Mouse (Mus musculus) adrenal gland, postnatal 10 days (tissue): ENCODE results near the gene Olfr147. TPM values are rescaled to one million over a fixed set of nuclear protein-coding genes. Genes with fewer than 3 reads are reported as not detected.
"Not testable (repeated sequence)": the region's sequence is repeated elsewhere in the genome, so short reads cannot be mapped to it uniquely, and the experiment has no call there.

Experiments
- DNase-seq: peaks from one replicate; pipeline ENCODE4 v3.0.0; 2021; ENCODE audit warnings: mixed read lengths
- long read RNA-seq, 2 experiments: library from polyadenylated mRNA; stranded (forward); transcript quantifications; one replicate each; pipeline ENCODE4 v2.0.0; 2021
- total RNA-seq, 2 experiments: library from RNA; stranded (reverse); gene quantifications; 2 replicates each; pipeline ENCODE4 v1.2.3; 2021

Gene Olfr147
- total RNA-seq: not detected
- long read RNA-seq, experiment 1: 0 reads
- long read RNA-seq, experiment 2: 0 reads

DNA sequence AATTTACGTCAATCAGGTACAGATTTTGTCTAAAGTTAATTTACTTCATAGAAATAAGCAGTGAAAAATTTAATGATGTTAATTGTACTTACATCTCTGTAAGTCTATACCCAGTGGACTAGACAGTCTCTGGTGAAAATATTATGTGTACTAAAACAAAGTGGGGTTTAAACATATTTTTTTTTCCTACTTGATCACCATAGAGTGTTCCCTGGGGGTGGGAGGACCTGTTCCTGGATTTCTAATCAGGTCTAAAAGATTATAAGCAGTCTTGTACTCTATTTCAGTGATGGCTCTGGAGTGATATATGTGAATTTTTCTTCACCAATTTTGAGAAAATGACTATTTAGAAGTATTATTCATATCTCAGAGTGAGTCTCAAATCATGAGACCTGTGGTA, at the start of gene Olfr147:
Gene Olfr147, plus strand, starts transcription at position 301 of the 400 bp plus-strand sequence.
- DNase-seq: no peak

DNA sequence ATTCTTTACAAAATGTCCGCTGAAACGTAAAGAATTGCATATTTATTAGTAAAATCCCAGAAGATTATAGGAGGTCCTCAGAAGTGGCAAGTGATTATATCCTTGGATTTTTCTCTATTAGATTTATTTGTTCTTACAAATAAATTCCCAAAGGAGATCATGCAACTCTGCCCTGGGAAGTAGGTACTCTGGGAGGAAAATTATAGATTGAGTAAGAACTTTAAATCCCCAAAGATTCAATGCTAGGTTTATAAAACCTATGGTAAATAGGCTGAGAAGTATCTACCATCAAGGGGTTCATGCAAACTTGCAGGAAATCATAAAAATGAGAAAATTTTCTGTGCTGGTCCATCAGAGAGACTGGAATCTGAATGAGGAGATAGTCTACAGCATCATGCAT, 34.9 kb upstream of the Olfr147 start, which contains the start of gene Olfr250:
Gene Olfr250, plus strand, starts transcription at position 301 of the 400 bp plus-strand sequence.
- no peak for DNase-seq

DNA sequence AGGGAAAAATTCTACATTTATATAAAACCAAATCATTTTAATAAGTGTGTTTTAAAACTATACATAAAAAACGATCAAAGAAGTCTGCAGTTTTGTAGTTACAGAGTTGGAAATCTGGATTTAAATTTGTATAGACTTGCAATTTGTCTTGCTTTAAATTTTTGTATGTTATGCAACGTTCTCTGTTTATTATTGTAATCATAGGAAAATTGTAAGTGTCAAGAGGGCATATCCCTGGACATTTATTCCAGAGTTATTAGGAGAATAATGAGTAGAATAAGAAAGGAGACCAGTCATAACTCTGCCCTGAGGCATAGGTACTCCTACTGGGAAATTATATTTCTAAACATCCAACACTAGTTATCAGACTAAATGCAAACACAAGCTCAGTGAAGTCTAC, 24.7 kb upstream of the Olfr147 start, which contains the start of gene Olfr251:
Gene Olfr251, plus strand, starts transcription at position 301 of the 400 bp plus-strand sequence.
- DNase-seq: no peak

DNA sequence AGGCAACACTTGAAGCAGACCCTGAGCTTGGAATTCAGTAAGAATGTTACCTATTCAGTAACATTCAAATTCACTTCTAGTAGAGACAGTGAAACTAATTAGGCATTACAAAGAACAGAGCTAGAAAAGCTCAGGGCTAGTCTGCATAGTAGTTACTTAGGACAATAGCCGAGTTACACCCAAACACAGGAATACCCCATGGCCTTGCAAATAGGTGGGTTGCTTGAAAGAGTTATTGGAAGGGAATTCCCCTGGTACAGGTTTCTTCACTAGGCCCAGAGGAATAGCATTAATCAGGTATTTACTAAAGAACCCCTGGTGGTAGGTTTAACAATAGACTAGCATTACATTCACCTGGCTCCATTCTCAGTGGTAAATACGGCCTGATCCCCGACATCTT, 6.0 kb downstream of the Olfr147 start:
- DNase-seq: not testable (repeated sequence)

DNA sequence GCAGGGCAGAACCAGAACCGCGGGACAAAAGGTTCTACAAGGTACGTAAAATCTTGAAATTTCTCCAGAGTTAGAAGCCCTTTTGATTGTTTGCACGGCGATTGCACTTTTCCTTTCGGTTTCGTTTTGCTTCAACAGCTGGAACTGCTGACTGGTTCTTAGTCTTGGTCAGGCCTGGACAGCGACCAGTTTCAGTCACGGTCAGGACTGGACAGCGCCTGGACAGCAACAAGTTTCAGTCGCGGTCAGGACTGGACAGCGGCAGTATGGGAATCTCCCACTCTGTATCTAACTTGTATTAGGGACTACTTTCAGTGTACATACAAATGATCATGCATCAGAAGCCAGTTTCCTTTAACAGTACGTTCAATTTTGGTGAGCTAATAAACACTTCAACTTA, 12.0 kb downstream of the Olfr147 start:
- peak; percentile 20 for DNase-seq

DNA sequence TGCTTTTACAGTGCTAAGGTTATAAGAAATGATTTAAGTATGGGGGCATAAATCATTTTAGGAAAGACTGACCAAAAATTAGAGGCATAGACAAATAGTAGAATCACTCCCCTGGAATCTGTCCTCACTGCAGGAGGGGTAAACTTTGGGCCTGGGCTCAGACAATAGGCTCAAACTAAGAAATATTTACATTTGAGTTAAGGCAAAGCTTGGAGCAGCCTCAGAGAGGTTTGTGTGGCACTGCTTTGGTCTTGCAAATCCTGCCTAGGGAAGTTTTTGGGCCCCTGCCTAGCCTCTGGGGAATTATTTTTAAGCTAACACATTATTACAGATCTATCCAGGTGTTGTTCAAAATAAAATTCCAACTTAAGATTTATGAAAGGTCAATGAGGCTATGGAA, 22.3 kb downstream of the Olfr147 start:
- DNase-seq: no peak

DNA sequence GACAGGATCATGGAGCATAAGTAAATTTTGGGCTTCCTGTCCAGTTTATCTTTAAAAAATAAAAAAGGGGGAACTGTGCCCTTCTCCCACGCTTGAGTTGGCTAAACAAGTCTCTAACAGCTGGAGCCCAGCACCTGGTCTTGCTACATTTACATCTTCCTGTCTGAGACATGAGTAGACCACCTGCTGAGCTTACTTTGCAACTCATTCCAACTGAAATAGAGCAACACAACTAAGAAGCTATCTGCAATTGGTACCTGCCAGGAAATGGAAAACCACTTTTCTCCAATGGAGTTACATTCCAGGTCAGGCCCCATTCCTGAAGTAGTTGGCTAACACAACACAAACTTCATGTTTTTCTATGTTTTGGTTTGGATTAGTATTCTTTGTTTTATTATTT, 25.5 kb downstream of the Olfr147 start:
- DNase-seq: no peak

DNA sequence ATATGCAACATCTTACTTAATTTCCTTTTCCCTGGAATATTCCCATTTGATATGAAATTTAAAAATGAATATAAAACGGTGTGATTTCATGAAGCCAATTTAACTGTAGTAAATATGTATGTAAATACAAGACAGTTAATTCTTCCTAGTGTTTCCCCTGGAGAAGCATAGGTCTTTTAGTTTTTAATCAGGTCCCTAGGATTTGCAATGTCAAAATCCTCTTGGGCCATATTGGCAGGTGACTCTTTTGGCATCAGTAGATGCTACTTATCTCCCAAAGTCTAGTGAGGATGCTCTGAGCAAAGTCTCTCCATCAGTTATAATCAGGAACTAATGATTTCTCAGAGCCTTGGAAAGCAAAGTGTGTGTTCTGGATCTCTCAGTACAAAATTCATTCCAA, 27.7 kb downstream of the Olfr147 start, which contains the start of gene Olfr901:
Gene Olfr901, plus strand, starts transcription at position 301 of the 400 bp plus-strand sequence.
- DNase-seq: no peak

DNA sequence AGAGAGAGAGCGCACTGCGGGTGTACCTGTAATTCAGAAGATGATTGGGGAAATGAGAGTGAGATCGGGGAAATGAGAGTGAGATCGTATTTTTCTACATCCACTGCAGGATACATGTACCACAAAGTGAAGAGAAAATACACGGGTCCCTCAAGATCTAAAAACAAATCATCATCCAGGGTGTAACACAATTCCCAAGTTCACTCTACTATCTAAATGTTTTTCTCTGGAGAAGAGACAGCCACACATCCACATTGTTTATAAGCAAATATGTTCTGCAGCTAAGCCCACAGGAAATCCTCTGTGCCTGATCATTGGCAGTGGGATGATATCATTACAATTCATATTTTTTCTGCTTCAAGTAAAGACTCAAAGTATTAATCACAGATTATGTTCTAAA, 45.9 kb downstream of the Olfr147 start, which contains the start of gene Olfr902:
Gene Olfr902, plus strand, starts transcription at position 301 of the 400 bp plus-strand sequence.
- no peak for DNase-seq

Other genes starting within 250 kb of the Olfr147 start
- not detected for gene Olfr891, start 220.9 kb upstream of the Olfr147 start, total RNA-seq
- gene Olfr893, start 193.3 kb upstream of the Olfr147 start, total RNA-seq: not detected
- not detected for gene Olfr894, start 183.6 kb upstream of the Olfr147 start, total RNA-seq
- not detected for gene Olfr143, start 148.9 kb upstream of the Olfr147 start, total RNA-seq
- not detected for gene Olfr895, start 133.8 kb upstream of the Olfr147 start, total RNA-seq
- gene Olfr896-ps1, start 110.6 kb upstream of the Olfr147 start, total RNA-seq: not detected
- not detected for gene Olfr25, start 72.6 kb upstream of the Olfr147 start, total RNA-seq
- not detected for gene Olfr898, start 53.3 kb upstream of the Olfr147 start, total RNA-seq
- not detected for gene Olfr250, start 34.8 kb upstream of the Olfr147 start, total RNA-seq
- gene Olfr251, start 24.6 kb upstream of the Olfr147 start, total RNA-seq: not detected
- gene Olfr901, start 27.8 kb downstream of the Olfr147 start, total RNA-seq: not detected
- gene Olfr902, start 46.0 kb downstream of the Olfr147 start, total RNA-seq: not detected
- not detected for gene Olfr904, start 61.4 kb downstream of the Olfr147 start, total RNA-seq
- gene Olfr905, start 69.4 kb downstream of the Olfr147 start, total RNA-seq: not detected
- not detected for gene Olfr906, start 85.4 kb downstream of the Olfr147 start, total RNA-seq
- not detected for gene Olfr907, start 94.1 kb downstream of the Olfr147 start, total RNA-seq
- gene Olfr911-ps1, start 119.9 kb downstream of the Olfr147 start, total RNA-seq: not detected
- gene Olfr910, start 136.2 kb downstream of the Olfr147 start, total RNA-seq: not detected
- not detected for gene Olfr912, start 178.5 kb downstream of the Olfr147 start, total RNA-seq
- gene Olfr913, start 191.1 kb downstream of the Olfr147 start, total RNA-seq: not detected
- not detected for gene Olfr914, start 203.4 kb downstream of the Olfr147 start, total RNA-seq